Mouse (Mus musculus): Measurements from ENCODE around the gene Fbxo17.

GRCm38 (mm10) chr7:28756079-28756478, 39.5 kb downstream of the Fbxo17 start, which contains the start of gene Ccer2:
- no peak for TF ChIP-seq CTCF (IDR thresholded peaks at IDR 0.05; ENCODE audit: low read depth, low read length)
- TF ChIP-seq POLR2AphosphoS5 (IDR thresholded peaks at IDR 0.05; ENCODE audit: insufficient replicate concordance, low read depth, low read length) = no peak
- TF ChIP-seq GATA1 (IDR thresholded peaks at IDR 0.05; ENCODE audit: borderline replicate concordance, low read length) = no peak
- no peak for TF ChIP-seq TAL1 (conservative IDR thresholded peaks at IDR 0.05; ENCODE audit: low read depth, low read length)
- no peak for TF ChIP-seq GATA2 (IDR thresholded peaks at IDR 0.05; ENCODE audit: borderline replicate concordance, low read depth, low read length)
